30 mouse cellular contexts compared by ENCODE assay signal in genomic region chr12:32201070-32201585, GRCm38 (mm10). TPM values are rescaled to one million over a fixed set of nuclear protein-coding genes. Genes with fewer than 3 reads are reported as not detected.
A peak's percentile ranks its signal among the peaks of the same experiment; 100 is the strongest.
DNase-seq lines count a peak whose midpoint lies in the region; ATAC-seq and TF ChIP-seq lines count a peak whose summit lies in the region.
"Had no signal": no experiment of that assay in that cellular context is flagged by ENCODE, and none has a peak within 500 bp of the region (broad histone marks: within the 10 kb centered on the region; RNA-seq: fewer than 3 reads in every experiment).

No protein-coding gene starts in this region.

- TF ChIP-seq EP300 in liver, postnatal 0 days (IDR thresholded peaks at IDR 0.05; ENCODE audit: low read depth) = no peak

- intact Hi-C loops in left cerebral cortex, postnatal 4 days (cut with DNase I) = no loop called here

- 0 out of 2 replicates have a peak overlapping the region, but pooled peaks have one; percentile 10 for H3K4me2 ChIP-seq in kidney, embryonic 15.5 days
- no peak overlapping the region for H3K4me2 ChIP-seq in liver, postnatal 0 days (ENCODE audit: low read depth, low read length)
- H3K4me2 ChIP-seq: embryonic facial prominence, embryonic 12.5 days; embryonic facial prominence, embryonic 15.5 days; heart, embryonic 12.5 days; heart, embryonic 15.5 days; hindbrain, embryonic 13.5 days had no signal

- no peak overlapping the region for H3K4me3 ChIP-seq in kidney, embryonic 15.5 days (replicated peaks)
- H3K4me3 ChIP-seq in liver, postnatal 0 days (ENCODE audit: low read depth, low read length) = no peak overlapping the region
- no peak overlapping the region for H3K4me3 ChIP-seq in bone marrow macrophage, adult 2 months (ENCODE audit: insufficient read depth, low read length)
- H3K4me3 ChIP-seq: embryonic facial prominence, embryonic 12.5 days; embryonic facial prominence, embryonic 15.5 days; gastrocnemius, adult 2 months; heart, embryonic 12.5 days; heart, embryonic 15.5 days; hindbrain, embryonic 10.5 days; hindbrain, embryonic 13.5 days had no signal

- TF ChIP-seq CTCF in liver, postnatal 0 days (IDR thresholded peaks at IDR 0.05; ENCODE audit: low read depth) = no peak
- no peak for TF ChIP-seq CTCF in bone marrow macrophage, adult 2 months (IDR thresholded peaks at IDR 0.05; ENCODE audit: low read depth, low read length)

- H3K27ac ChIP-seq in kidney, embryonic 15.5 days = no peak overlapping the region
- 0 out of 2 replicates have a peak overlapping the region, but pooled peaks have one; percentile 34 for H3K27ac ChIP-seq in liver, postnatal 0 days (ENCODE audit: low read depth)
- peak overlapping the region; percentile 22; the same call in 1 of the 2 replicates for H3K27ac ChIP-seq in bone marrow macrophage, adult 2 months (ENCODE audit: insufficient read depth, low read depth, low read length)
- H3K27ac ChIP-seq: embryonic facial prominence, embryonic 12.5 days; embryonic facial prominence, embryonic 15.5 days; gastrocnemius, adult 2 months; heart, embryonic 15.5 days; hindbrain, embryonic 10.5 days; hindbrain, embryonic 13.5 days had no signal

- no peaks in the 10 kb centered on the region for H3K27me3 ChIP-seq in kidney, embryonic 15.5 days
- H3K27me3 ChIP-seq in liver, postnatal 0 days (ENCODE audit: insufficient read depth, low read length) = no peaks in the 10 kb centered on the region
- H3K27me3 ChIP-seq: embryonic facial prominence, embryonic 12.5 days; embryonic facial prominence, embryonic 15.5 days; heart, embryonic 12.5 days; heart, embryonic 15.5 days; hindbrain, embryonic 13.5 days had no signal

- no peak for TF ChIP-seq POLR2A in bone marrow macrophage, adult 2 months (IDR thresholded peaks at IDR 0.05; ENCODE audit: borderline replicate concordance, low read depth, low read length)

- no peaks in the 10 kb centered on the region for H3K9me3 ChIP-seq in kidney, embryonic 15.5 days (replicated peaks)
- no peaks in the 10 kb centered on the region for H3K9me3 ChIP-seq in liver, postnatal 0 days (ENCODE audit: low read length)
- H3K9me3 ChIP-seq: embryonic facial prominence, embryonic 12.5 days; embryonic facial prominence, embryonic 15.5 days; heart, embryonic 12.5 days; heart, embryonic 15.5 days; hindbrain, embryonic 10.5 days; hindbrain, embryonic 13.5 days had no signal

- H3K4me1 ChIP-seq in kidney, embryonic 15.5 days = peaks cover 11% of the 10 kb centered on the region
- peaks cover 4% of the 10 kb centered on the region; the same call in 1 of the 2 replicates for H3K4me1 ChIP-seq in liver, postnatal 0 days (ENCODE audit: insufficient read depth)
- H3K4me1 ChIP-seq in bone marrow macrophage, adult 2 months (ENCODE audit: control insufficient read depth, insufficient read depth, low read length) = peaks cover 44% of the 10 kb centered on the region
- H3K4me1 ChIP-seq: embryonic facial prominence, embryonic 12.5 days; embryonic facial prominence, embryonic 15.5 days; heart, embryonic 12.5 days; heart, embryonic 15.5 days had no signal

- H3K9ac ChIP-seq in kidney, embryonic 15.5 days = no peak overlapping the region
- no peak overlapping the region for H3K9ac ChIP-seq in liver, postnatal 0 days (replicated peaks)
- H3K9ac ChIP-seq: embryonic facial prominence, embryonic 12.5 days; embryonic facial prominence, embryonic 15.5 days; forebrain, postnatal 0 days; heart, embryonic 12.5 days; heart, embryonic 15.5 days; hindbrain, embryonic 13.5 days had no signal

- no peak for DNase-seq in kidney, postnatal 4 days
- DNase-seq in liver, postnatal 0 days = no peak
- DNase-seq in liver (no peak), A20 (ENCODE audit: low read depth, low spot score) (peak; percentile 82)
- DNase-seq in left cerebral cortex, postnatal 4 days = no peak
- DNase-seq: adrenal gland, postnatal 10 days; adrenal gland, postnatal 36 days; cerebellum, adult 11 months; cerebellum, adult 2 months; cerebellum, adult 9-11 months; cerebellum, postnatal 25 days; forebrain, postnatal 0 days; gastrocnemius, adult 2 months; gastrocnemius, postnatal 25 days; heart, adult 18-20 months; heart, postnatal 10 days; heart, postnatal 36 days had no signal

- H3K36me3 ChIP-seq in kidney, embryonic 15.5 days = no peaks in the 10 kb centered on the region
- peaks cover 16% of the 10 kb centered on the region for H3K36me3 ChIP-seq in liver, postnatal 0 days (replicated peaks; ENCODE audit: insufficient read depth, low read length)
- H3K36me3 ChIP-seq: embryonic facial prominence, embryonic 12.5 days; embryonic facial prominence, embryonic 15.5 days; heart, embryonic 12.5 days; heart, embryonic 15.5 days; hindbrain, embryonic 10.5 days; hindbrain, embryonic 13.5 days had no signal

- WGBS in kidney, embryonic 15.5 days = 55% methylated on average over 6 of the region's 6 CpGs
- WGBS in liver, postnatal 0 days (ENCODE audit: insufficient replicate concordance) = 77% methylated on average over 6 of the region's 6 CpGs

- ATAC-seq in kidney, embryonic 15.5 days (replicated peaks; ENCODE audit: low FRiP score) = peak; percentile 86
- ATAC-seq in liver, postnatal 0 days = no peak
- ATAC-seq: activated CD4-positive, CD25-positive, alpha-beta regulatory T cell, adult 4 months; CD4-positive, CD25-positive, alpha-beta regulatory T cell, adult 4 months; forebrain, embryonic 14.5 days; forebrain, postnatal 0 days; hindbrain, embryonic 16.5 days had no signal

RNA-seq across cellular contexts. Expression of gene Pik3cg, which starts 7.3 kb away (rescaled TPM):
- polyA plus RNA-seq in kidney, embryonic 15.5 days (2015; fragmentation: Nextera tagmentation; extraction: Ambion mirVana) = 2.2 and 2.8 TPM in 2 replicates
- 2.8 and 3.3 TPM in 2 replicates for polyA plus RNA-seq in liver, postnatal 0 days (2015; fragmentation: Nextera tagmentation; extraction: Ambion mirVana)
- 73.2 and 75.7 TPM in 2 replicates for polyA plus RNA-seq in bone marrow macrophage, adult 2 months (2012; ENCODE audit: insufficient read depth, insufficient read length, missing spikeins)
- 1 to 10 TPM; 3.2 to 4.2 TPM for total RNA-seq in left cerebral cortex, postnatal 4 days (2021)
- polyA plus RNA-seq: C2C12 had no signal

Comparison
In these comparisons a context has a peak if more than half of its experiments do, and no peak if none do; other contexts are left out.
1. RNA of gene Pik3cg, which starts 7.3 kb away (polyA plus RNA-seq): 73.2 to 75.7 TPM in bone marrow macrophage, adult 2 months; 2.8 to 3.3 TPM in liver, postnatal 0 days and 2.2 to 2.8 TPM in kidney, embryonic 15.5 days; every median in the first group is over 10 times any median in the second.